ENCODE assay signal across 9 mouse cellular contexts in the genomic region with DNA sequence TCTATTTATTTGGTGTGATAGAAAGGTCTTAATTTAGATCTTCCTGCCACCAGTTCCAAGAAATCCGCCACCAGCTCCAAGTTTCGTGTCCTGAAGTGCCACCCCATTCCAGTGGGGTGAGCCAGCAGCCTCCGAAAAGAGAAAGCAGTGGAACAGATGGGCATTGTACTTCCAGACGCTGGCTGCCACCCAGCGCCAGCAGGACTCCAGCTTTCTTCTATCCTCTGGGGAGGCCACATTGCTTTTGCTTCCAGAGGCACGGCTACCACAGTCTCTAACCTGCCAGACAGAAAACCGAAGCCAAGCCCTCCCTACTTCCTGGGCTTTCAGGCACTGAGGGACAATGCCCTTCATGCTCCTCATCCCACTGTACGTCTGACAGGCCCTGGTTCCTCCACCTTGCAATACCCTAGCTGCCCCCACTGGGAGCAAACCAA. TPM values are rescaled to one million over a fixed set of nuclear protein-coding genes. Genes with fewer than 3 reads are reported as not detected.
DNase-seq lines count a peak whose midpoint lies in the region; ATAC-seq lines count a peak whose summit lies in the region.
"Had no signal": no experiment of that assay in that cellular context is flagged by ENCODE, and none has a peak within 500 bp of the region (broad histone marks: within the 10 kb centered on the region; RNA-seq: fewer than 3 reads in every experiment).

No protein-coding gene starts in this region.

- H3K27ac ChIP-seq in kidney, embryonic 14.5 days (ENCODE audit: low read depth, low read length): no peak overlapping the region

- H3K4me3 ChIP-seq in kidney, embryonic 14.5 days (ENCODE audit: low read length): no peak overlapping the region
- H3K4me3 ChIP-seq: erythroblast, embryonic 14.5 days had no signal

- DNase-seq in kidney, adult 11 months: peak; percentile 17
- peak; percentile 78 to 88 for DNase-seq in cerebellum, postnatal 10 days
- DNase-seq in gastrocnemius, postnatal 25 days: peak; percentile 70
- peak; percentile 80 for DNase-seq in layer of hippocampus, adult 8-10 months (ENCODE audit: low spot score in 2 of 2)
- DNase-seq in lung, postnatal 25 days (ENCODE audit: low spot score): peak; percentile 49
- peak; percentile 61 for DNase-seq in testis, postnatal 10 days (ENCODE audit: low spot score)

- ATAC-seq in kidney, embryonic 14.5 days (ENCODE audit: low FRiP score, low TSS enrichment): no peak
- no peak for ATAC-seq in CD4-positive, CD25-positive, alpha-beta regulatory T cell, adult 4 months

- 0 out of 2 replicates have a peak, but pooled peaks cover 2% of the 10 kb centered on the region for H3K4me1 ChIP-seq in kidney, embryonic 14.5 days (ENCODE audit: control insufficient read depth, insufficient read depth, low read length)

- WGBS in kidney, embryonic 14.5 days: 75% methylated on average over 8 of the region's 8 CpGs

- H3K4me2 ChIP-seq in kidney, embryonic 14.5 days (replicated peaks; ENCODE audit: low read depth, low read length): no peak overlapping the region

- no peaks in the 10 kb centered on the region for H3K9me3 ChIP-seq in kidney, embryonic 14.5 days (ENCODE audit: control insufficient read depth, low read length)

- no peaks in the 10 kb centered on the region for H3K27me3 ChIP-seq in kidney, embryonic 14.5 days (ENCODE audit: control insufficient read depth, insufficient read depth, low read length)

- H3K36me3 ChIP-seq in kidney, embryonic 14.5 days (ENCODE audit: control insufficient read depth, insufficient read depth, low read length): peaks cover 42% of the 10 kb centered on the region

- no peak overlapping the region for H3K9ac ChIP-seq in kidney, embryonic 14.5 days (ENCODE audit: low read depth, low read length)

RNA-seq across cellular contexts. Expression of gene Vps26c, which starts 54.1 kb away (rescaled TPM):
- polyA plus RNA-seq in kidney, embryonic 14.5 days (2014; fragmentation: Nextera tagmentation; extraction: Ambion mirVana): 45.1 and 59.2 TPM in 2 replicates
- 10 to 100 TPM in 1 of 2 experiments, 1 to 10 TPM in 1; 9.4 to 10.3 TPM for total RNA-seq in gastrocnemius, postnatal 25 days (2021)
- 10 to 100 TPM; 33.4 to 40.3 (median 38.7) TPM for total RNA-seq in layer of hippocampus, adult 8-10 months (2022)
- 10 to 100 TPM; 89.2 to 95.1 TPM for polyA plus RNA-seq in CD4-positive, CD25-positive, alpha-beta regulatory T cell, adult 4 months (2017; shearing (Covaris generic))

Comparison
In these comparisons a context has a peak if more than half of its experiments do, and no peak if none do; other contexts are left out.
1. DNase-seq: peak in every context shown above with its lines; median percentile 83 in cerebellum, postnatal 10 days; 80 in layer of hippocampus, adult 8-10 months; 70 in gastrocnemius, postnatal 25 days; 61 in testis, postnatal 10 days; 49 in lung, postnatal 25 days; 17 in kidney, adult 11 months.